In the genomic region with DNA sequence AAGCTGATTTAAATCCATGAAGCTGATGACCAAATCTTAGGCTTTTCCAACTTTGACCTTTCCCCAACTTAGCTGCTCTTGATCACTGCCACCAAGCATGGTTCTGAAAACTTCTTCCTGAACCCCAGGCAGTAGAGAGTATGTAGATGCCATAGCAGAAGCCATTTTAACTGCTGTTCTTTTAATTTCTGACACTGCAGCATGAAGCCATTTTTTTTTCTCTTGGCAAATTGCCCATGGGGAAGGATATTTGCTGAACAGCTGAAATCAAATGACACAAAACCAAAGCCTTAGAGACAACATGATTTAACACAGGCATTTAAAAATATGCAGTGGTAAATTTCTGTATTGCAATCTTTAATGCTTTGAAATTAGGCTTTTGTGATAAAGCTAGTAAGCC, we compare ENCODE assay signal across 25 mouse cellular contexts. TPM values are rescaled to one million over a fixed set of nuclear protein-coding genes. Genes with fewer than 3 reads are reported as not detected.
DNase-seq lines count a peak whose midpoint lies in the region; ATAC-seq and TF ChIP-seq lines count a peak whose summit lies in the region.
"Had no signal": no experiment of that assay in that cellular context is flagged by ENCODE, and none has a peak within 500 bp of the region (broad histone marks: within the 10 kb centered on the region; RNA-seq: fewer than 3 reads in every experiment).

No protein-coding gene starts in this region.

- no peak overlapping the region for H3K4me3 ChIP-seq in hindbrain, postnatal 0 days (ENCODE audit: low read length)
- H3K4me3 ChIP-seq in hindbrain, embryonic 11.5 days (ENCODE audit: low read depth, low read length): no peak overlapping the region
- H3K4me3 ChIP-seq in midbrain, postnatal 0 days (ENCODE audit: low read depth, low read length): no peak overlapping the region
- H3K4me3 ChIP-seq in midbrain, embryonic 16.5 days (ENCODE audit: low read depth, low read length): no peak overlapping the region
- H3K4me3 ChIP-seq: embryonic facial prominence, embryonic 12.5 days; erythroblast, embryonic 14.5 days; forebrain, embryonic 12.5 days; kidney, embryonic 15.5 days; limb, embryonic 15.5 days; lung, embryonic 15.5 days; midbrain, embryonic 13.5 days; myocyte; neural tube, embryonic 13.5 days had no signal

- no peaks in the 10 kb centered on the region for H3K36me3 ChIP-seq in hindbrain, postnatal 0 days (ENCODE audit: insufficient read depth, low read length)
- no peaks in the 10 kb centered on the region for H3K36me3 ChIP-seq in hindbrain, embryonic 11.5 days (ENCODE audit: control insufficient read depth, insufficient read depth, low read length)
- H3K36me3 ChIP-seq in midbrain, postnatal 0 days (ENCODE audit: insufficient read depth, low read length): no peaks in the 10 kb centered on the region
- no peaks in the 10 kb centered on the region for H3K36me3 ChIP-seq in midbrain, embryonic 16.5 days (ENCODE audit: control insufficient read depth, insufficient read depth, low read length)
- H3K36me3 ChIP-seq: embryonic facial prominence, embryonic 12.5 days; forebrain, embryonic 12.5 days; kidney, embryonic 15.5 days; limb, embryonic 15.5 days; lung, embryonic 15.5 days; midbrain, embryonic 13.5 days; neural tube, embryonic 13.5 days had no signal

- H3K9me3 ChIP-seq in hindbrain, postnatal 0 days (ENCODE audit: low read length): no peaks in the 10 kb centered on the region
- no peaks in the 10 kb centered on the region for H3K9me3 ChIP-seq in hindbrain, embryonic 11.5 days (ENCODE audit: control insufficient read depth, low read length)
- H3K9me3 ChIP-seq in midbrain, postnatal 0 days (ENCODE audit: low read length): no peaks in the 10 kb centered on the region
- no peaks in the 10 kb centered on the region for H3K9me3 ChIP-seq in midbrain, embryonic 16.5 days (replicated peaks; ENCODE audit: control insufficient read depth, low read length, poor library complexity, severe bottlenecking)
- H3K9me3 ChIP-seq: embryonic facial prominence, embryonic 12.5 days; forebrain, embryonic 12.5 days; kidney, embryonic 15.5 days; limb, embryonic 15.5 days; lung, embryonic 15.5 days; midbrain, embryonic 13.5 days; neural tube, embryonic 13.5 days had no signal

- peak; percentile 41 for DNase-seq in cerebellum, adult 9-10 months
- no peak for DNase-seq in cerebellum, adult 9-11 months
- peak; percentile 54 for DNase-seq in hindbrain, postnatal 0 days (ENCODE audit: low spot score)
- no peak for DNase-seq in hindbrain, embryonic 11.5 days (ENCODE audit: low spot score)
- DNase-seq in midbrain, postnatal 0 days (ENCODE audit: low spot score): peak; percentile 44
- no peak for DNase-seq in urinary bladder, postnatal 14 days (ENCODE audit: low spot score)
- DNase-seq: adrenal gland, postnatal 10 days; cerebellum, adult 11 months; gastrocnemius, postnatal 10 days; kidney, adult 11 months; left cerebral cortex, postnatal 4 days; thymus, postnatal 14 days had no signal

- no peak overlapping the region for H3K4me2 ChIP-seq in hindbrain, postnatal 0 days (ENCODE audit: low read depth, low read length)
- no peak overlapping the region for H3K4me2 ChIP-seq in hindbrain, embryonic 11.5 days (replicated peaks; ENCODE audit: low read depth, low read length)
- no peak overlapping the region for H3K4me2 ChIP-seq in midbrain, postnatal 0 days (ENCODE audit: low read depth, low read length, poor library complexity, severe bottlenecking)
- H3K4me2 ChIP-seq in midbrain, embryonic 16.5 days (ENCODE audit: low read length): no peak overlapping the region
- H3K4me2 ChIP-seq: embryonic facial prominence, embryonic 12.5 days; forebrain, embryonic 12.5 days; heart, embryonic 11.5 days; kidney, embryonic 15.5 days; limb, embryonic 15.5 days; lung, embryonic 15.5 days; midbrain, embryonic 13.5 days; neural tube, embryonic 13.5 days had no signal

- H3K27me3 ChIP-seq in hindbrain, postnatal 0 days (ENCODE audit: insufficient read depth, low read length): no peaks in the 10 kb centered on the region
- no peaks in the 10 kb centered on the region for H3K27me3 ChIP-seq in hindbrain, embryonic 11.5 days (ENCODE audit: control insufficient read depth, insufficient read depth, low read length)
- no peaks in the 10 kb centered on the region for H3K27me3 ChIP-seq in midbrain, postnatal 0 days (ENCODE audit: insufficient read depth, low read length)
- H3K27me3 ChIP-seq in midbrain, embryonic 16.5 days (ENCODE audit: control insufficient read depth, insufficient read depth, low read depth, low read length): no peaks in the 10 kb centered on the region
- H3K27me3 ChIP-seq: embryonic facial prominence, embryonic 12.5 days; forebrain, embryonic 12.5 days; kidney, embryonic 15.5 days; limb, embryonic 15.5 days; lung, embryonic 15.5 days; midbrain, embryonic 13.5 days; neural tube, embryonic 13.5 days had no signal

- H3K27ac ChIP-seq in hindbrain, postnatal 0 days: no peak overlapping the region
- H3K27ac ChIP-seq in hindbrain, embryonic 11.5 days (ENCODE audit: low read depth, low read length): no peak overlapping the region
- H3K27ac ChIP-seq in midbrain, postnatal 0 days (ENCODE audit: low read depth, low read length): no peak overlapping the region
- no peak overlapping the region for H3K27ac ChIP-seq in midbrain, embryonic 16.5 days (ENCODE audit: low read length)
- H3K27ac ChIP-seq: embryonic facial prominence, embryonic 12.5 days; forebrain, embryonic 12.5 days; kidney, embryonic 15.5 days; limb, embryonic 15.5 days; liver, embryonic 14.5 days; lung, embryonic 15.5 days; midbrain, embryonic 13.5 days; neural tube, embryonic 13.5 days had no signal

- no peaks in the 10 kb centered on the region for H3K4me1 ChIP-seq in hindbrain, postnatal 0 days (ENCODE audit: insufficient read depth, low read length)
- no peaks in the 10 kb centered on the region for H3K4me1 ChIP-seq in hindbrain, embryonic 11.5 days (replicated peaks; ENCODE audit: control insufficient read depth, insufficient read depth, low read length)
- H3K4me1 ChIP-seq in midbrain, postnatal 0 days (ENCODE audit: insufficient read depth, low read length): no peaks in the 10 kb centered on the region
- no peaks in the 10 kb centered on the region for H3K4me1 ChIP-seq in midbrain, embryonic 16.5 days (ENCODE audit: control insufficient read depth, insufficient read depth, low read length)
- H3K4me1 ChIP-seq: embryonic facial prominence, embryonic 12.5 days; forebrain, embryonic 12.5 days; kidney, embryonic 15.5 days; limb, embryonic 15.5 days; lung, embryonic 15.5 days; midbrain, embryonic 13.5 days; neural tube, embryonic 13.5 days had no signal

- no peak for ATAC-seq in hindbrain, postnatal 0 days
- no peak for ATAC-seq in hindbrain, embryonic 11.5 days (ENCODE audit: low FRiP score)
- no peak for ATAC-seq in midbrain, postnatal 0 days (ENCODE audit: low FRiP score)
- no peak for ATAC-seq in midbrain, embryonic 16.5 days
- ATAC-seq: activated CD4-positive, CD25-positive, alpha-beta regulatory T cell, adult 4 months; midbrain, embryonic 13.5 days had no signal

- no peak for TF ChIP-seq CTCF in hindbrain, postnatal 0 days (IDR thresholded peaks at IDR 0.05; ENCODE audit: low read depth)
- TF ChIP-seq CTCF in midbrain, postnatal 0 days (IDR thresholded peaks at IDR 0.05): no peak

- no peak overlapping the region for H3K9ac ChIP-seq in hindbrain, postnatal 0 days (replicated peaks; ENCODE audit: low read length)
- H3K9ac ChIP-seq in hindbrain, embryonic 11.5 days (ENCODE audit: low read depth, low read length): no peak overlapping the region
- no peak overlapping the region for H3K9ac ChIP-seq in midbrain, postnatal 0 days (replicated peaks; ENCODE audit: low read length, poor library complexity, severe bottlenecking)
- no peak overlapping the region for H3K9ac ChIP-seq in midbrain, embryonic 16.5 days (ENCODE audit: low read depth, low read length)
- H3K9ac ChIP-seq: embryonic facial prominence, embryonic 12.5 days; forebrain, embryonic 12.5 days; kidney, embryonic 15.5 days; limb, embryonic 15.5 days; liver, embryonic 14.5 days; lung, embryonic 15.5 days; midbrain, embryonic 13.5 days; neural tube, embryonic 13.5 days had no signal

RNA-seq across cellular contexts. Expression of a gene that starts 56.7 kb away (rescaled TPM):
- 8.1 and 11.7 TPM in 2 replicates for total RNA-seq in hindbrain, postnatal 0 days (2014; rRNA removed)
- 8.2 and 10.5 TPM in 2 replicates for polyA plus RNA-seq in hindbrain, postnatal 0 days (2015; fragmentation: Nextera tagmentation; extraction: Ambion mirVana)
- polyA plus RNA-seq in hindbrain, embryonic 11.5 days (2014; fragmentation: Nextera tagmentation; extraction: Ambion mirVana): 3.5 and 7.0 TPM in 2 replicates
- 14.6 and 16.1 TPM in 2 replicates for total RNA-seq in midbrain, postnatal 0 days (2014; rRNA removed)
- polyA plus RNA-seq in midbrain, postnatal 0 days (2015; fragmentation: Nextera tagmentation; extraction: Ambion mirVana): 9.9 and 11.2 TPM in 2 replicates
- polyA plus RNA-seq in midbrain, embryonic 16.5 days (2015; fragmentation: Nextera tagmentation; extraction: Ambion mirVana): 10.8 and 11.0 TPM in 2 replicates
- polyA plus RNA-seq: erythroblast, embryonic 14.5 days had no signal

Comparison
In these comparisons a context has a peak if more than half of its experiments do, and no peak if none do; other contexts are left out.
1. DNase-seq: peak in cerebellum, adult 9-10 months (single experiment), hindbrain, postnatal 0 days (single experiment) and midbrain, postnatal 0 days (single experiment); none in cerebellum, adult 9-11 months (single experiment), hindbrain, embryonic 11.5 days (single experiment) and urinary bladder, postnatal 14 days (single experiment).